Mouse (Mus musculus): Measurements from ENCODE around the gene Zmat5.

The Zmat5 gene

DNA sequence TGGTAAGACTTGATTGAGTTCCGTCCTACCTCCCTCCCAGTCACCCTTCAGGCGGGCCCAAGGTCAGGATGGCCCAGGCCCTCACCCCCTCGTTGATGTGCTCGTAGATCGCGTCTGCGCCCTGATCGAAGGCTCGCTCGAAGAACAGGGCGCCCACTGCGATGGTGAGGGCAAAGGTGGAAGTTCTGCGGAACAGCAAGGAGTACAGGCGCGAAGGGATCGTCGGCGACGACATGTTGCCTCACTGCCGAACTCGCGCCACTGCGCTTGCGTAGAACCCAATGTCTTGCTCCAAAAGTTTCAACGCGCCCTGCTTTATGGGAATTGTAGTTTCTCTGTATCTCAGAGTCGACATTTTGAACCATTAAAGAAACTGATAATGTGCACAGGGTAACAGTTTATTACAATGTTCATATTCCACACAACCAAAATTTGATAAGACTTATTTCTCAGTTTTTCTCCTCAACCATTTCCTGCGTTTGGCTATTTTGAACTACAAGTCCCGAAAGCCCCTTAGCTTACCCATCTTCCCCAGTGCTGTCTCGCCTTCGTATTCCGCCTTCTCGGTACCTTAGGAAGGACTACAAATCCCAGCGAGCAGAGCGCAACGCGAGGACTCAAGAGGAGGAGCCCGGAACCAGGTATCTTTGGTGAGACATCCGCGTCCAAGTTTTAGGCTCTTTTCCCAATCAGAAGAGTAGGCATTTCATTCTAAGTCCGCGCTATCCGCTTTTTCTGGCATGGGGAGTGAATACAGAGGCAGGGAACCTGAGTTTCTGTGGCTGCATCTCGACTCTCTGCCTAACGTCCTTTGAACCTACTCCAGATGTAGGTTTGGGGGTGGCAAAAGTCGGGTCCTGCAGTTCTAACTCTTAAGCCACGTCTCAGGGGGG lies at the start of gene Zmat5, which contains the start of gene Uqcr10:
Gene Zmat5 (plus strand): TSS at position 607 of the 893 bp plus-strand sequence.
Gene Uqcr10 (minus strand): TSS at position 271 of the 893 bp plus-strand sequence.
- peak; percentile 89 for DNase-seq (ENCODE audit: low read depth, low spot score)

- DNase-seq (ENCODE audit: low read depth, low spot score): no peak
Measured at GRCm38 (mm10) chr11:4659818-4660217, 44.7 kb upstream of the Zmat5 start.

GRCm38 (mm10) chr11:4660309-4661025 lies 44.0 kb upstream of the Zmat5 start:
- DNase-seq (ENCODE audit: low read depth, low spot score): no peak

GRCm38 (mm10) chr11:4661324-4661723 lies 43.2 kb upstream of the Zmat5 start:
- DNase-seq (ENCODE audit: low read depth, low spot score): no peak

- no peak for DNase-seq (ENCODE audit: low read depth, low spot score)
Measured at GRCm38 (mm10) chr11:4661871-4662495, 42.5 kb upstream of the Zmat5 start.

GRCm38 (mm10) chr11:4662496-4662878 lies 42.0 kb upstream of the Zmat5 start:
- DNase-seq (ENCODE audit: low read depth, low spot score): no peak

DNA sequence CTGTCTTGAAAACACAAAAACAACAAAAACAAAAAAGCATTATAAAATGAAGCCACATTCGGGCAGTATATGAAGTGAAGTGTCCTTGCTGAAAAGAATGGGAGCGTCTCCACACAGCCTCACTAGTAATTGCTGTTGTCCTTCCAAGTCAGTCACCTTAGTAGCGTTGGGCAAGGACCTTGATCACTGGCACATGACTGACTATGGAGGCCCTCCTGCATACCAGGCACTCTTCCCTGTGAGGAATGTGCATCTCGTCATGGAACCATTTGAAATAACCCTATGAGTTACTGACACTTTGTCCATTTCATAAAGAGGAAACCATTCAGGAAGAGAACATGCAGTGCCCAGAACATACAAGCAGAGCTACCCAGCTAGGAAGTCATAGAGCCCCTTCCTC lies 32.7 kb upstream of the Zmat5 start:
- no peak for DNase-seq (ENCODE audit: low read depth, low spot score)

- no peak for DNase-seq (ENCODE audit: low read depth, low spot score)
Measured at GRCm38 (mm10) chr11:4674593-4674992, 29.9 kb upstream of the Zmat5 start.

DNA sequence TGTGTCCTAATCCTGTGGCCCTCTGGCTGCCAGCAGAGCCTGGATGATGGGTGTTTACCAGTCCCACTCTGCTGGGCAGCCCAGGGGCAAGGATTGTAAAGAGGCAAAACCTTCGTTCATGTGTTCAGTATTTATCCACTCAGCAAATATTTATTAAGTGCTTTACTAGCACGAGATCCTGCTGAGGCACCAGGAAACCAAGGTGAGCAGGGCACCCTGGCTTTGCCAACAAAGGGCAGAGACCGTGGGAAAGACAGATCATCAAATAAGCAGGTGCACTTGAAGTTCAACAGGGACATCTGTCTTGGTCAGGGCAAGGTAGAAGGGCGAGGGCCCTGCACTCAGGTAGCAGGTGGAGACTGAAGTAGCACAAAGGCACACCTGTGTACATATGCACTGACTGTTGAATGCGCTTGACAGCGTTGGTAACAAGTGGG lies 29.3 kb upstream of the Zmat5 start:
- DNase-seq (ENCODE audit: low read depth, low spot score): no peak

- no peak for DNase-seq (ENCODE audit: low read depth, low spot score)
Measured at GRCm38 (mm10) chr11:4675693-4676092, 28.8 kb upstream of the Zmat5 start.

DNA sequence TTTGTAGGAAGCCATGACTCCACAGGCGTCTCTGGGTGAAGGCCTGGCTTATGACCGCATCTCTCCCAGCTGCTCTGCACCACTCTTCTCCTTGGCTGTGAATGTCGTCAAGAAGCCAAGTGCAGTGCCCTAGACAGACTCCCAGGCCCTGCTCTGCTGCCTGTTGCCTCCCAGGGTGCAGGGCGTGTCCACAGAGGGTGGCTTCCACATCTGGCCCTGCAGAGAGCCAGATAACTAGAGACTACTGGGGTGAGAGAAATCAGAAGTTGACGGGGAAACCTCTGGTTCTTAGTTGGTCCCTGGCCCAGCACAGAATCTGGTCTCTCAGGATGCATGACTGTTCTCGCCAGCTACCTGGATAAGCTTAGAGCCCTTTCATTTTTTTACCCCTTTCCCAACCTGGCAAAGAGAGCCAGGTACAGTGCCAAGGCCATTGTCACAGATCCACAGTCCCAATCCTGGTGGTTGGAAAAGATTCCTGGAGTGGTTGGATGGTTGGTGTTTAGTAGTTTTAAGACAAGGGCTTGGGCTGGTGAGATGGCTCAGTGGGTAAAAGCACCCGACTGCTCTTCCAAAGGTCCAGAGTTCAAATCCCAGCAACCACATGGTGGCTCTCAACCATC lies 27.1 kb upstream of the Zmat5 start:
- no peak for DNase-seq (ENCODE audit: low read depth, low spot score)

GRCm38 (mm10) chr11:4678700-4679440 lies 25.6 kb upstream of the Zmat5 start:
- DNase-seq (ENCODE audit: low read depth, low spot score): no peak

DNA sequence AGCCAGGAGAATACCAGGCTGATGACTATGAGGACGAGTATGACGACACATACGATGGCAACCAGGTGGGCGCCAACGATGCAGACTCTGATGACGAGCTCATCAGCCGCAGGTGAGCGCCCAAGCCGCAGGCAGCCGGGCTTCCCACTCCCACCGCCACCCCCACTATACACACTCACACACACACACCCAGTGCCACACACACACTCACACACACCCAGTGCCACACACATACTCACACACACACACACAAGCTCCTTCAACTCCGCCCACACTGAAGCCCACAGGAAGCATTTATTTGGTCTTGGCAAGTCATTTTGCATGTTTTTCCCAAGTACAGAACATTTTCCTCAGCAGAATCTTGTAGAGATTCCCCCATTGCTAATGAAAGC lies 25.0 kb upstream of the Zmat5 start:
- no peak for DNase-seq (ENCODE audit: low read depth, low spot score)

DNA sequence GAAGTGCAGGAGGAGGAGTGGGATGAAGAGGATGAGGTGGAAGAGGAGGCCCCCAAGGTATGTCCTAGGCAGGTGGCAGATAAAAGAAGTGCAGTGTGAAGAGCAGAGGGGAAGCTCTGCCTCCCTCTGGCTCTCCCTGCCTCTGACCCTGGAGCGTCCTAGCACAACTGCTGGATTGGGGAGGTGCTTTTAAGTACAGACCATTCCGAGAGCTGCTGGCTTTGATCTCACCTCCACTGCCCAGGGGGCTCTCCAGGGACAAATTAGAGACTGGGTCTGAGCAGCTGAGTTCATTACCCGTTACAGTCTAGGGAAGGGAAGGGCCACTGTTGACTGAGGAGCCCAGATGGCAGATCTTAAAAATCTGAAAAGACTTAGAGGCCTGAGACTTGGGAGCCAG lies 24.4 kb upstream of the Zmat5 start:
- DNase-seq (ENCODE audit: low read depth, low spot score): no peak

GRCm38 (mm10) chr11:4683516-4683915 lies 21.0 kb upstream of the Zmat5 start:
- DNase-seq (ENCODE audit: low read depth, low spot score): no peak

DNA sequence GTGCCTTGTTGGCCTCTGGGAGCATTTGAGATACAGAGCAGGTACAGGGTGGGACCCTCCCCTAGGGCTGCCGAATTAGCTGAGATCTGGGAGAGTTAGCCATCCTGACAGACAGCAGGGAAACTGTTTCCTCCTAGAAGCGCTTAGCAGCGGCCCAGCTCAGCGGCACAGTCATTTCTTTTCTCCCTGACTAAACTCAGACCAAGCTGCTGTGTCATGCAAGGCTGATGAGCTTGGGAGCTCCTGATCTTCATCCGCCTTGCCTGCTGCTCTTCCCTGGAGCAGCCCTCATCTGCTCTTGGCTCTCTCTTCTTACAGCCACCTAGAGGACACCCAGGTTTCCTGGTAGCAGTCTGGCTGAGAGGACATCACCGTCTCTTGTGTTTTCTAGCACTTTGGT lies 20.3 kb upstream of the Zmat5 start:
- no peak for DNase-seq (ENCODE audit: low read depth, low spot score)

DNA sequence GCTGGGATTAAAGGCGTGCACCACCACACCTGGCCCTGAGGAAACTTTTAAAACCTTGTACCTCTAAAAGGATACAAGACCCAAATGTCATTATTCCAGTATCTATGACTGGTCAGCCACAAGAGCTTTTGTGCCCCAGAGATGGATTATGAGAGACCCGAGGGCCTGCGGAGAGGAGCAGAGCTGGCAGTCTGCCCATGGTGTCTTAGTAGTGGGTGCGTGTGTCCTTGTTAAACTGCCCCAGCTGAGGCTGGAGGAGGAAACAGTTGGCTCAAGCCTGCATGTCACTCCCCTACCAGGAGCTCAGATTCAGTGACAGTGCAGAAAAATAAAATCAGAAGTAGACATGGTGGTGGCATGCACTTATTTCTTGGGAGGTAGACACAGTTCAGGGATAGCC lies 19.4 kb upstream of the Zmat5 start:
- DNase-seq (ENCODE audit: low read depth, low spot score): no peak

GRCm38 (mm10) chr11:4685510-4685909 lies 19.0 kb upstream of the Zmat5 start:
- no peak for DNase-seq (ENCODE audit: low read depth, low spot score)

DNA sequence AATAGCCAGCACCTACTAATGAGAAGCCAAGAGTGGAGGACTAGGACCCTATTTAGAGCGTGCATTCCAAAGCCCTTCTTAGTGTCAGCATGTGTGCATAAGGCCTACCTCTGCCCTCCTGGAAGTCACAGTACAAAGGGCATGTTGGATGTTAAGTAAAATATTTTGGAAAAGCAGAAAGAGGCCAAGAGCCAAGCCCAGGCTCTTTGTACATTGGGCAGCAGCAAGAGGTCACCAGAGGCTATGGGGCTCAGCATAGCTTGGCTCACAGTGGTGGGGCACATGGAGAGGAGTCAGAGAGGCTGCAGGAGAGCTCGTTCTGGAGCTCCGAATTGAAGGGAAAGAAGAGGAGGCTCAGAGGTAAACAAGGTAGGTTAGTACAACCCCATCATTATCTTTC lies 17.5 kb upstream of the Zmat5 start:
- DNase-seq (ENCODE audit: low read depth, low spot score): no peak

DNA sequence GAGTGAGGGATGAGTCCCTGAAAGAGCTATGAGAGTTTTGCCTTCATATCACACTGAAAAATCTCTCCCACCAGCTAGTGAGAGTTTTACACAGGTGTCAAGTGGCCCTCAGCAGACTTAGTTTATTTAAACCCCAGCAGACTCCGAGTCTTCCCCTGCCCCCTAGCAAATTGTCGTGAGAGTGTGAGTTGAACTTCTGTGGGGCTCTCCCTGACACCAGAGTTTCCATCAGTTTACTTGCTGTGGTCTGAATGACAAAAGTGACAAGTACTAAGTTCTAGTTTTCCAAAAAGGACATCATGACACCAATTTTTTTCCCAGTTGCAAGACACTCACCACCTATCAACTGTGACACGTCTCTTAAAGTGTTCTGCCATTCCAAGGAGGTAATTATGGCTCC lies 16.6 kb upstream of the Zmat5 start:
- DNase-seq (ENCODE audit: low read depth, low spot score): no peak

Data from retina, adult 2 months (tissue).